Mouse (Mus musculus): ENCODE measurements around the gene Tuba1a. TPM values are rescaled to one million over a fixed set of nuclear protein-coding genes. Genes with fewer than 3 reads are reported as not detected.

Gene Tuba1a
- polyA plus RNA-seq, 1 experiment from 2014 or later = 1,118 TPM

DNA sequence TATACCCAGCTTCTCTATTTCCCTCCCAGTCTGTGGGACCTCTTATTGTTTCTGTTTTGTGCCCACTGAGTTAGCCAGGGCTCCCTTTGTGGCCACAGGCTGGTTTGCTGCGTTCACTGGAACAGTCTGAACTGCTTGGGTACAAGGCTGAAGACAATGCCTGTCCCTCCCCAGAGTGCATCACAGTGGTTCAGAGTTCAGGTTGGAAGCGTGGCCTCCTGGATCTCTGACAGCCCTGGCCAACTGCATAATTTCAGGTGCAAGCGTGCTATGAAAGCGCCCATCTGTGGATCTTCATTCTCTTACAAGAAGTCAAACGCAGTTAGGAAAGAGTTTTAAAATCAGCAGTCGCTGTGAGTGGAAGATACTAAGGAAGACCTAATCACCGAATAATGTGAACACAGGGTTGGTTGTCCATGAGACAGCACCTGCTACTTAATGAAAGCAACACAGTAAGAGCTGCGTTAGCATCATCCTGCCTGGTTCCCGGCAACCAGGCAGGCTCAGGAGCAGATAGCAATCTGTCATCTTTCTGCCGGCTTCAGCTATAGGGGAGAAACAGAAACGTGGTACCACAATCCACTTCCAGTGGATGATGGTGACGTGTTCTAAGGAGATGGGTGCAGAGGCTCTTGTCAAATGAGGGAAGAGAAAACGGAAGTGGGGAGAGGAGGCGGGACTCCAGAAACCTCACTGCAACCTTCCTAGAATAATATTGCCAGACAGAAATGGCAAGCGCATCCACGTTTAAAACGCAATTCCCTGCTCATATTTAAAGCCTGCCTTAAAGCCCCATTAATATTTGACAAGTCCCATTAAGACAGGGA lies 38.8 kb upstream of the Tuba1a start:
- 31% methylated on average over 17 of the region's 17 CpGs for WGBS
- peak overlapping the region; percentile 77 for H3K9ac ChIP-seq
- peak overlapping the region; percentile 77 for H3K4me2 ChIP-seq
- H3K9me3 ChIP-seq (replicated peaks) = no peaks in the 10 kb centered on the region
- H3K4me3 ChIP-seq = peak overlapping the region; percentile 48
- ATAC-seq (ENCODE audit: insufficient number of reproducible peaks, low FRiP score) = no peak
- H3K27me3 ChIP-seq (replicated peaks) = no peaks in the 10 kb centered on the region
- H3K36me3 ChIP-seq = no peaks in the 10 kb centered on the region
- H3K27ac ChIP-seq (ENCODE audit: poor library complexity, severe bottlenecking) = peak overlapping the region; percentile 97
- H3K4me1 ChIP-seq (replicated peaks) = peaks cover 74% of the 10 kb centered on the region

DNA sequence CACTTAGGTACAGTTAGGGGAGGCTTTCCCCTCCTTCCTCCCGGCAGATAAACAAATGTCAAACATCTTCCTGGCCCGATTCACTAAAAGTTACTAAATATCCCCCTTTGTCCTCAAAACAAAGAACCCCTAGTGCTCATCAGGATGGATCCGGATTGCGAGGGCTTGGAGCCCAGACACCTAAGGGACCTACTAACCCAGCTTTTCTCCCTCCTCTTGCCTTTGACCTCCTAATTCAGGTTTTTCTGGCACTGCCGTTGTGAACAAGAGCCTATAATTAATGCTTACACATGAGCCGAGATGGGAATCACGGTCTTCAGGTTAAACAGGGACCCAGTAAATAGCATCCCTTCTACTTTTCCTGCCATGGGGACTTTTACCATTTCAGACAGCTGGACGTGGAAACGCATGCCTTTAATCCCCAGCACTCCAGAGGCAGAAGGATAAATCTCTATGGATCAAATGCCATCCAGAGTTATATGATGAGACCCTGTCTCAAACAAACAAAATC lies 38.1 kb upstream of the Tuba1a start:
- Histone ChIP-seq H3K27ac (ENCODE audit: poor library complexity, severe bottlenecking) (peak overlapping the region; percentile 97), H3K4me1 (replicated peaks) (peaks cover 73% of the 10 kb centered on the region), H3K9ac (peak overlapping the region; percentile 63), H3K4me2 (peak overlapping the region; percentile 45), H3K27me3 (replicated peaks) (no peaks in the 10 kb centered on the region), H3K4me3 (no peak overlapping the region), H3K9me3 (replicated peaks) (no peaks in the 10 kb centered on the region), H3K36me3 (no peaks in the 10 kb centered on the region)
- WGBS = 41% methylated on average over 9 of the region's 9 CpGs
- ATAC-seq (ENCODE audit: insufficient number of reproducible peaks, low FRiP score) = no peak

DNA sequence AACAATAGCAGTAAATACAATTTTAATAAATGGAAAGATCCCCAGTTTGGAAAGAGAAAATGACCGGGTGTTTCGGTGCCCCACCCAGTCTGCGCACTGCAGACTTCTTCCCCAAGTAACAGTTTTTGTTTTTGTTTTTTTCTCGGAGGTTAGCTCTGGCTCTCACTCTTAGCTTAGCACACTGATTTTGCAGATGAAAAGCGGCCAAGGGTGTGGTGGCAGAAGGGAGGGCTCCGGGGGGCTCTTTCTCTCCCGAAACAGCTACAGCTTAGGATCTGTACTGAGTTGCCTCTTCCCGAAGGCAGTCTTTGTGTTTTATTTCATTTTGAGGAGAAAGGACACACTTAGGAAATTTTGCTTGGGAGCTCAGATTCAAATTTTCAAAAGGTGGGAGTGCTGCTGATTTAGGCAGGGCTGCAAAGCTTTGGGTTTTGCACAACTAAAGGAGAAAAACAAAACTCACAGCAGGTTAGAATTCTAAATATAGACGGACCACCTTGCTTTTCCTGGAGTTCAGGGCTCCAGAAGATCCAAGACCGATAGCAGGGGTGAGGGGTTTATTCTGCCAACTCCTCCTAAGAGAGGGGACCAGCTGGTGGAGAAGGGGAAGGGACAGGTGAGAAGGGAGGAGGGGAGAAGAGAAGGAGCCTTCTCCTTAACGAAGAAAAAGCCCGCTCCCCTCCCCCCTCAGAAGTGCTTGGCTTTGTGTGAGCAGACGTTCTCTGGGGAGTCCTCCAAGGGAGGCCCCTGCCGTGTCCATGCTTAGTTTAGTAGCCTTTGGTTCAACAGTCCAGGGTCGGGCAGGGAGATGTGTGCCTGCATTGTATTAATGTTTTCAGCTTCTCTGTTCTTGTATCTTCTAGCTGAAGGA lies 37.4 kb upstream of the Tuba1a start:
- no peak for ATAC-seq (ENCODE audit: insufficient number of reproducible peaks, low FRiP score)
- Histone ChIP-seq H3K27me3 (replicated peaks) (no peaks in the 10 kb centered on the region), H3K4me3 (0 out of 2 replicates have a peak overlapping the region, but pooled peaks have one; percentile 7), H3K27ac (ENCODE audit: poor library complexity, severe bottlenecking) (peak overlapping the region; percentile 58), H3K4me1 (replicated peaks) (peaks cover 73% of the 10 kb centered on the region), H3K36me3 (no peaks in the 10 kb centered on the region), H3K4me2 (peak overlapping the region; percentile 45), H3K9ac (peak overlapping the region; percentile 63), H3K9me3 (replicated peaks) (no peaks in the 10 kb centered on the region)
- 27% methylated on average over 15 of the region's 15 CpGs for WGBS

DNA sequence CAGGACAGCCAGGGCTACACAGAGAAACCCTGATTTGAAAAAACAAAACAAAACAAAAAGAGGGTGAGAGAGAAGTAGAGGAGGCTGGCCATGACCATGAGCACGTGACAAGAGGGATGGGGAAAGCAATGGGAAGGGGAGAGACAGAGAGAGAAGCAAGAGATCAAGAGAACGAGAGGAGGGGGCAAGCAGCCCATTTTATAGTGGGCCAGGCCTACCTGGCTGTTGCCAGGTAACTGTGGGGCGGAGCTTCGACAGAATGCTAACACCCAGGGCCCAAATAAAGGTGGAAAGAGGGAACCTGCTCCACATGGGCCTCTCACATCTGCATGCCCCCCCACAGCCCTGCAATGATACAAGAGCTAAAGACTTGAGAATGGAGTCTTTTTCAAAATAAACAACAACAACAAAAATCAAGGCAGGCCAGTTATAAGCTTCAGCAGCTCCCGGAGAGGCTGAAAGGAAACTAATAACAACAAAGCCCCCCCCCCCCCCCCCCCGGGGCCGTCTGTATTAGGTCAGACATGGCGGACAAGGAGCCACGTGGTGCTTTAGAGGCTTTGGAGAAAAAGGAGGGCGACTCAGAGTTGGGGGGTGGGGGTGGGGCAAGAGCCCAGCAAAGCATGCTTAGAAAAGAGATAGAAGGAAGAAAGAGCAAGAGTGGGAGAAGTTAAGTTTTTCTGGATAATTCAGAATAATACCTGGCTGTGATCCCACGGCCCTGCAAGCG lies 36.4 kb upstream of the Tuba1a start:
- Histone ChIP-seq H3K9me3 (replicated peaks) (no peaks in the 10 kb centered on the region), H3K4me2 (0 out of 2 replicates have a peak overlapping the region, but pooled peaks have one; percentile 45), H3K4me1 (replicated peaks) (peaks cover 66% of the 10 kb centered on the region), H3K27ac (ENCODE audit: poor library complexity, severe bottlenecking) (peak overlapping the region; percentile 52), H3K4me3 (no peak overlapping the region), H3K36me3 (no peaks in the 10 kb centered on the region), H3K9ac (0 out of 2 replicates have a peak overlapping the region, but pooled peaks have one; percentile 63), H3K27me3 (replicated peaks) (no peaks in the 10 kb centered on the region)
- WGBS = 34% methylated on average over 12 of the region's 12 CpGs
- ATAC-seq (ENCODE audit: insufficient number of reproducible peaks, low FRiP score) = no peak

DNA sequence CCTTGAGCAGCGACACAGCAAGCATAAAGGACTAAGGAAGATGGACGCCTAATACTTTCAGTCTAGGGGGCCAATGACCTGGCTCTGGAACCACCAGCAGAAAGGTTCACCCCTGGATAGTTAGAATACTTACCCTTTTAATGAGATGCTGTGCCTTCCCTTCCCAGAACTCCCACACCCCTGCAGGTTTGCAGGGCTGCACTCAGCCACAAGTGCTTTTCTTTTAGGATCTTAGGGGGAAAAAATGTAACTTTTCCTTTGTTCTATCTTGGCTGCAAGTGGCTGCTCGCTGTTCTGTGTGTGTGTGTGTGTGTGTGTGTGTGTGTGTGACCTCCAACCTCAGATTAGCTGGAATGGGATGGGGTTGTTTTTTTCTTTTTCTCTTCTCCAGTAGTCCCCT lies 35.3 kb upstream of the Tuba1a start:
- H3K4me2 ChIP-seq = no peak overlapping the region
- H3K36me3 ChIP-seq = no peaks in the 10 kb centered on the region
- no peak for ATAC-seq (ENCODE audit: insufficient number of reproducible peaks, low FRiP score)
- WGBS = 67% methylated on average over 3 of the region's 3 CpGs
- no peak overlapping the region for H3K4me3 ChIP-seq
- H3K4me1 ChIP-seq (replicated peaks) = peaks cover 69% of the 10 kb centered on the region
- 0 out of 2 replicates have a peak overlapping the region, but pooled peaks have one; percentile 18 for H3K27ac ChIP-seq (ENCODE audit: poor library complexity, severe bottlenecking)
- H3K27me3 ChIP-seq (replicated peaks) = no peaks in the 10 kb centered on the region
- no peaks in the 10 kb centered on the region for H3K9me3 ChIP-seq (replicated peaks)
- no peak overlapping the region for H3K9ac ChIP-seq

DNA sequence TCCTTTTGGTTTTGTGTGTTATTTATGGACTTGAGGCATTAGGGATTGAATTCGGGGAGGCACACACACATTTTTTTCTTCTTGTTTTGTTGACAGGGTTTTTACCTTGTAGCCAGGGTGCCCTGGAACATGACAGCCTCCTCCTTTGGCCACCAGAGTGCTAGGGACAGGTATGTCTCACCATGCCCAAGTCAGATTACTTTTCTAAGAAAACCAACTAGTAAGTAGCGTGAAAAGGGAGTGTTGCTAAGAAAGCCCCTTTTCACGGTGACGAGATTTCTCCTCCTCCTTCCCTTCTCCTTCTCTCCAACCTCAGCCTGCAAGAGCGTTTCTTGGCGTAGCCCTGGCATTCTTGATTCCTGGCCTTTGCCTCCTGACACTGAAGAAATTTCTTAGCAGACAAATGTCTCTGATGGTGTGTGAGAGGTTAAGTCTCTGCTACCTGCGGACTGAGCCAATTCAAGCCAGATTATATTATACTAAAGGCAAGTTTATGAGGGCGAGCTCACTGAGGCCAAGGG lies 34.2 kb upstream of the Tuba1a start:
- no peaks in the 10 kb centered on the region for H3K9me3 ChIP-seq (replicated peaks)
- no peaks in the 10 kb centered on the region for H3K27me3 ChIP-seq (replicated peaks)
- H3K4me1 ChIP-seq (replicated peaks) = peaks cover 76% of the 10 kb centered on the region
- WGBS = 60% methylated on average over 8 of the region's 8 CpGs
- H3K36me3 ChIP-seq = no peaks in the 10 kb centered on the region
- no peak overlapping the region for H3K4me3 ChIP-seq
- H3K9ac ChIP-seq = no peak overlapping the region
- peak overlapping the region; percentile 84 for H3K27ac ChIP-seq (ENCODE audit: poor library complexity, severe bottlenecking)
- no peak overlapping the region for H3K4me2 ChIP-seq
- no peak for ATAC-seq (ENCODE audit: insufficient number of reproducible peaks, low FRiP score)

DNA sequence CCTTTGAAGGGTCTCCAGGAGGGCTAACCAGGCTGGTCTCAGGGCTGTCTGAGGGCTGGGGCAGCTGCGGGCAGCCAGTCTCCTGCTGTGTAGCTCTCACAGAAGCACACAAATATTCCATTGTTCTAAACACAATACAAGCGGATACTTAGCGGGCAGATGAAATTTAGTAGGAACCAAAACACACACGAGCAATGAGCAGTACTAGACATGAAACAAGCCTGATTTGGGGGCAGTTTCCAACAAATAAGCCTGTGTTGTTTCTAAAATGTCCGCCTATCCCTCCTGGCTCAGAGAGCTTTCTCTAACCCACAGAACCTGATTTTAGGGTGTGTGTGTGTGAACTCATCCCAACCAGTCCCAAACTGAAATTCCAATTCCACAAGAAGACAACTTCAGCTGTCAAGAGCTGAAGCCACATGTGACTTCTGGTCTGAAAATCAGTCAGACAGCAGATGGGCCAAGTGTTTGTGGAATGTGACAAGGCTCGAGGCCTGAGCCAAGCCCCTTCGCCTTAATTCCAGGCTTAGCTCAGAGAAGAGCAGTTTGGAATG lies 33.7 kb upstream of the Tuba1a start:
- no peak for ATAC-seq (ENCODE audit: insufficient number of reproducible peaks, low FRiP score)
- peaks cover 71% of the 10 kb centered on the region for H3K4me1 ChIP-seq (replicated peaks)
- no peak overlapping the region for H3K4me3 ChIP-seq
- H3K36me3 ChIP-seq = no peaks in the 10 kb centered on the region
- no peaks in the 10 kb centered on the region for H3K27me3 ChIP-seq (replicated peaks)
- H3K9ac ChIP-seq = peak overlapping the region; percentile 39; the same call in 1 of the 2 replicates
- H3K27ac ChIP-seq (ENCODE audit: poor library complexity, severe bottlenecking) = peak overlapping the region; percentile 84
- no peaks in the 10 kb centered on the region for H3K9me3 ChIP-seq (replicated peaks)
- WGBS = 27% methylated on average over 7 of the region's 7 CpGs
- no peak overlapping the region for H3K4me2 ChIP-seq

DNA sequence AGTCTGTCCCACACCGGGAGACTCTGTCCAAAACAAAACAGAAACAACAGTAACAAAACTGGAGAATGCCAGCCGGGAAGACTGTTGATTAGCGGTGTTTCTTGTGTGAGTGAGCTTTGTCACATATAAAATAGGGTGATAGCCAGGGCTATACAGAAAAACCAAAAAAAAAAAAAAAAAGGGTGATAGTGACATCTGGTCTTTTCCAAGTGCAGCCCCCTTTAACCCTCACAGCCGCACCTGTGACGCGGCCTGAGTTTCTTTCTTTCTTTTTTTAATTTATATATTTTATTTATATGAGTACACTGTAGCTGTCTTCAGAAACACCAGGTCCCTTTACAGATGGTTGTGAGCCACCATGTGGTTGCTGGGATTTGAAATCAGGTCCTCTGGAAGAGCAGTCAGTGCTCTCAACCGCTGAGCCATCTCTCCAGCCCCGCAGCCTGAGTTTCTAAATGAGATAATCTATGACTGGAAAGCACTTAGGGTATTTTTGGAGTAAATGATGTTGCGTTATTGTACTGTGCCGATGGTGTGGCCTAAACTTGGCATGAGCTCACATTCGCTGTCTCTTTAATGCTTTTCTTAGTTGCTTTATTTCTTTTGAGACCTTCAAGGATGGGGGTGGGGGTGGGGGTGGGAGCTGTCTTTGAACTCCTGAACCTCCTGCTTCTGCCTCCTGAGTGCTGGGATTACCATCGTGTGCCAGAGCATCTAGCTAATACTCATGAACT lies 32.6 kb upstream of the Tuba1a start:
- peaks cover 66% of the 10 kb centered on the region for H3K4me1 ChIP-seq (replicated peaks)
- peak overlapping the region; percentile 59 for H3K4me3 ChIP-seq
- H3K4me2 ChIP-seq = peak overlapping the region; percentile 78
- no peaks in the 10 kb centered on the region for H3K9me3 ChIP-seq (replicated peaks)
- ATAC-seq (ENCODE audit: insufficient number of reproducible peaks, low FRiP score) = no peak
- no peaks in the 10 kb centered on the region for H3K36me3 ChIP-seq
- H3K27me3 ChIP-seq (replicated peaks) = no peaks in the 10 kb centered on the region
- peak overlapping the region; percentile 82 for H3K9ac ChIP-seq
- WGBS = 27% methylated on average over 12 of the region's 12 CpGs
- peak overlapping the region; percentile 98 for H3K27ac ChIP-seq (ENCODE audit: poor library complexity, severe bottlenecking)

DNA sequence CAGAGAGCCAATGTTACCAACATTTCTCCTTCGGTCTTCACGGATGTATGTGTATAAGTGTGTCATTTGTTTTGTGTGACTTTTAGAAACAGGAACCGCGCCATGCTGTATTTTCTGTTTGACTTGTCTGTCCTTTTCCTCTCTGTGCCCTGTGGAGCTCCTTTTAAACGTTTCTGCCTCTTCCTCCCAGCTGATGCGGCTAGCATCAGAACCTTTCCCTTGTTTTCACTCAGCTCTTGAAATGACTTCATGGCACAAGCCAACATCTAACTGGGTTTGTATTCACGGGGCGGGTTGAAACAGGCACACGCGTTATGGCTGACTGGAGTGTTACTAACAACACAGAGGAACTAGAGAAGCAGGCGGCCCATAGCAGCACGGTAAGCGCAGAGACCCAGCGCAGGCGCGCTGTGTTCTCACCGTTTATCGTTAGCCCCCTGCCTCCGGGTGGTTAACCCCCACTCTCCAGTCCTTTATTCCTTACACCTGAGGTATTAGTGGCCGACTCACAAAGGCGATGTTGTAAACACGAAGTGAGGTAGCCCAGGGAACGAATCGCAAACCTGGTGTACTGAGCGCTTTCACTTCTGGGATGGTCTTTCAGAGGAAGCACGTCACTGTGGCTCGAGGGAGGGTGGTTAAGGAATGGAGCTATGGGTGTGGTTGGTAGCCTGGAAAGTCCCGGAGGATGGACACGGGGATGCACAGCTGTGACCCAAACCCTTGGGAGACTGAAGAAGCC lies 31.9 kb upstream of the Tuba1a start:
- H3K27me3 ChIP-seq (replicated peaks) = no peaks in the 10 kb centered on the region
- ATAC-seq (ENCODE audit: insufficient number of reproducible peaks, low FRiP score) = peak; percentile 79
- 3% methylated on average over 29 of the region's 29 CpGs for WGBS
- H3K4me1 ChIP-seq (replicated peaks) = peaks cover 58% of the 10 kb centered on the region
- peak overlapping the region; percentile 82 for H3K9ac ChIP-seq
- peak overlapping the region; percentile 98 for H3K27ac ChIP-seq (ENCODE audit: poor library complexity, severe bottlenecking)
- peak overlapping the region; percentile 59 for H3K4me3 ChIP-seq
- no peaks in the 10 kb centered on the region for H3K9me3 ChIP-seq (replicated peaks)
- H3K4me2 ChIP-seq = peak overlapping the region; percentile 78
- H3K36me3 ChIP-seq = no peaks in the 10 kb centered on the region
